In genomic region chr7:77132615-77133420, GRCm38 (mm10) we compare ENCODE assay signal across 10 mouse cellular contexts.
DNase-seq lines count a peak whose midpoint lies in the region; ATAC-seq and TF ChIP-seq lines count a peak whose summit lies in the region.
"Had no signal": no experiment of that assay in that cellular context is flagged by ENCODE, and none has a peak within 500 bp of the region (broad histone marks: within the 10 kb centered on the region; RNA-seq: fewer than 3 reads in every experiment).

No protein-coding gene starts in this region.

- 0 out of 2 replicates have a peak, but pooled peaks cover 6% of the 10 kb centered on the region for H3K4me1 ChIP-seq in stomach, embryonic 14.5 days (ENCODE audit: control insufficient read depth, insufficient read depth, low read length)
- H3K4me1 ChIP-seq in stomach, postnatal 0 days (replicated peaks; ENCODE audit: control insufficient read depth, insufficient read depth), result no peaks in the 10 kb centered on the region
- H3K4me1 ChIP-seq in heart, embryonic 15.5 days (replicated peaks), result peaks cover 5% of the 10 kb centered on the region
- H3K4me1 ChIP-seq in neural tube, embryonic 13.5 days (replicated peaks), result peaks cover 15% of the 10 kb centered on the region
- H3K4me1 ChIP-seq: embryonic facial prominence, embryonic 15.5 days; limb, embryonic 15.5 days had no signal

- ATAC-seq in stomach, embryonic 14.5 days (ENCODE audit: insufficient number of reproducible peaks, insufficient read depth, low FRiP score, low read depth), result peak; percentile 28; the same call in 1 of the 2 replicates
- no peak; the same call in 1 of the 2 replicates for ATAC-seq in stomach, postnatal 0 days (ENCODE audit: low FRiP score, low TSS enrichment)
- ATAC-seq in heart, embryonic 15.5 days (replicated peaks; ENCODE audit: insufficient number of reproducible peaks, insufficient read depth, low FRiP score, low read depth), result no peak; the same call in 1 of the 2 replicates
- peak; percentile 94 for ATAC-seq in neural tube, embryonic 13.5 days (ENCODE audit: low read depth)

- no peak overlapping the region for H3K27ac ChIP-seq in stomach, embryonic 14.5 days (ENCODE audit: low read length)
- H3K27ac ChIP-seq in stomach, postnatal 0 days (replicated peaks), result no peak overlapping the region
- H3K27ac ChIP-seq in heart, embryonic 15.5 days, result no peak overlapping the region
- H3K27ac ChIP-seq in neural tube, embryonic 13.5 days (replicated peaks), result peak overlapping the region; percentile 24; the same call in 1 of the 2 replicates
- H3K27ac ChIP-seq: embryonic facial prominence, embryonic 15.5 days; limb, embryonic 15.5 days had no signal

- no peaks in the 10 kb centered on the region for H3K36me3 ChIP-seq in stomach, embryonic 14.5 days (ENCODE audit: control insufficient read depth, insufficient read depth, low read length)
- H3K36me3 ChIP-seq in stomach, postnatal 0 days (ENCODE audit: control insufficient read depth, insufficient read depth, low read length), result no peaks in the 10 kb centered on the region
- no peaks in the 10 kb centered on the region for H3K36me3 ChIP-seq in heart, embryonic 15.5 days
- no peaks in the 10 kb centered on the region for H3K36me3 ChIP-seq in neural tube, embryonic 13.5 days
- H3K36me3 ChIP-seq: embryonic facial prominence, embryonic 15.5 days; limb, embryonic 15.5 days had no signal

- no peak overlapping the region for H3K4me3 ChIP-seq in stomach, embryonic 14.5 days (ENCODE audit: low read depth, low read length)
- no peak overlapping the region for H3K4me3 ChIP-seq in stomach, postnatal 0 days (ENCODE audit: low read depth, low read length)
- no peak overlapping the region for H3K4me3 ChIP-seq in heart, embryonic 15.5 days
- H3K4me3 ChIP-seq in neural tube, embryonic 13.5 days, result no peak overlapping the region
- H3K4me3 ChIP-seq: embryonic facial prominence, embryonic 15.5 days; limb, embryonic 15.5 days had no signal

- H3K9me3 ChIP-seq in stomach, embryonic 14.5 days (ENCODE audit: control insufficient read depth, low read depth, low read length), result no peaks in the 10 kb centered on the region
- H3K9me3 ChIP-seq in stomach, postnatal 0 days (ENCODE audit: control insufficient read depth, low read length), result no peaks in the 10 kb centered on the region
- H3K9me3 ChIP-seq in heart, embryonic 15.5 days (replicated peaks), result no peaks in the 10 kb centered on the region
- no peaks in the 10 kb centered on the region for H3K9me3 ChIP-seq in neural tube, embryonic 13.5 days
- H3K9me3 ChIP-seq: embryonic facial prominence, embryonic 15.5 days; limb, embryonic 15.5 days had no signal

- TF ChIP-seq EP300 in stomach, postnatal 0 days (optimal IDR thresholded peaks at IDR 0.05), result no peak

- H3K9ac ChIP-seq in stomach, embryonic 14.5 days (replicated peaks; ENCODE audit: low read depth, low read length), result no peak overlapping the region
- H3K9ac ChIP-seq in stomach, postnatal 0 days (ENCODE audit: low read length), result no peak overlapping the region
- no peak overlapping the region for H3K9ac ChIP-seq in heart, embryonic 15.5 days
- no peak overlapping the region; the same call in 1 of the 2 replicates for H3K9ac ChIP-seq in neural tube, embryonic 13.5 days
- H3K9ac ChIP-seq: embryonic facial prominence, embryonic 15.5 days; limb, embryonic 15.5 days had no signal

- no peak for TF ChIP-seq CTCF in stomach, postnatal 0 days (IDR thresholded peaks at IDR 0.05; ENCODE audit: low read depth)

- intact Hi-C loops in left cerebral cortex, postnatal 25 days (cut with DNase I), result loop anchor here (10.0 kb wide), 3 partner anchors 312 to 1632 kb away; no protein-coding TSS in a partner anchor

- DNase-seq in gastrocnemius, postnatal 10 days, result peak; percentile 28
- no peak for DNase-seq in gastrocnemius, postnatal 25 days
- DNase-seq in stomach, postnatal 0 days (ENCODE audit: low spot score), result no peak
- peak; percentile 31 to 53 for DNase-seq in left cerebral cortex, postnatal 25 days (ENCODE audit: low spot score in 2 of 2)
- no peak for DNase-seq in yolk sac, embryonic 10.5 days (ENCODE audit: low spot score)

- whole genome bisulfite sequencing in stomach, embryonic 14.5 days, result 52% methylated on average over 15 of the region's 15 CpGs
- WGBS in stomach, postnatal 0 days, result 51% methylated on average over 15 of the region's 15 CpGs
- WGBS in heart, embryonic 15.5 days, result 56% methylated on average over 15 of the region's 15 CpGs
- 52% methylated on average over 15 of the region's 15 CpGs for WGBS in neural tube, embryonic 13.5 days

- no peaks in the 10 kb centered on the region for H3K27me3 ChIP-seq in stomach, embryonic 14.5 days (ENCODE audit: control insufficient read depth, insufficient read depth, low read length)
- H3K27me3 ChIP-seq in stomach, postnatal 0 days (ENCODE audit: control insufficient read depth, insufficient read depth, low read length), result no peaks in the 10 kb centered on the region
- H3K27me3 ChIP-seq in heart, embryonic 15.5 days, result no peaks in the 10 kb centered on the region
- H3K27me3 ChIP-seq in neural tube, embryonic 13.5 days, result no peaks in the 10 kb centered on the region
- H3K27me3 ChIP-seq: embryonic facial prominence, embryonic 15.5 days; limb, embryonic 15.5 days had no signal

- H3K4me2 ChIP-seq in stomach, embryonic 14.5 days (replicated peaks; ENCODE audit: low read depth, low read length), result no peak overlapping the region
- no peak overlapping the region for H3K4me2 ChIP-seq in stomach, postnatal 0 days (replicated peaks; ENCODE audit: low read depth)
- H3K4me2 ChIP-seq in heart, embryonic 15.5 days, result peak overlapping the region; percentile 13; the same call in 1 of the 2 replicates
- H3K4me2 ChIP-seq in neural tube, embryonic 13.5 days, result peak overlapping the region; percentile 4; the same call in 1 of the 2 replicates
- H3K4me2 ChIP-seq: embryonic facial prominence, embryonic 15.5 days; limb, embryonic 15.5 days had no signal

Comparison
In these comparisons a context has a peak if more than half of its experiments do, and no peak if none do; other contexts are left out.
1. DNase-seq: peak in gastrocnemius, postnatal 10 days (single experiment) and left cerebral cortex, postnatal 25 days (2 of 2); none in gastrocnemius, postnatal 25 days (single experiment), stomach, postnatal 0 days (single experiment) and yolk sac, embryonic 10.5 days (single experiment).
2. ATAC-seq: peak in stomach, embryonic 14.5 days (single experiment) and neural tube, embryonic 13.5 days (single experiment); none in stomach, postnatal 0 days (single experiment) and heart, embryonic 15.5 days (single experiment).
3. H3K4me2 ChIP-seq: peak in heart, embryonic 15.5 days (single experiment) and neural tube, embryonic 13.5 days (single experiment); none in stomach, embryonic 14.5 days (single experiment) and stomach, postnatal 0 days (single experiment).